Mouse (Mus musculus): ENCODE results near the gene Mus81.
A peak's percentile ranks its signal among the peaks of the same experiment; 100 is the strongest.

DNA sequence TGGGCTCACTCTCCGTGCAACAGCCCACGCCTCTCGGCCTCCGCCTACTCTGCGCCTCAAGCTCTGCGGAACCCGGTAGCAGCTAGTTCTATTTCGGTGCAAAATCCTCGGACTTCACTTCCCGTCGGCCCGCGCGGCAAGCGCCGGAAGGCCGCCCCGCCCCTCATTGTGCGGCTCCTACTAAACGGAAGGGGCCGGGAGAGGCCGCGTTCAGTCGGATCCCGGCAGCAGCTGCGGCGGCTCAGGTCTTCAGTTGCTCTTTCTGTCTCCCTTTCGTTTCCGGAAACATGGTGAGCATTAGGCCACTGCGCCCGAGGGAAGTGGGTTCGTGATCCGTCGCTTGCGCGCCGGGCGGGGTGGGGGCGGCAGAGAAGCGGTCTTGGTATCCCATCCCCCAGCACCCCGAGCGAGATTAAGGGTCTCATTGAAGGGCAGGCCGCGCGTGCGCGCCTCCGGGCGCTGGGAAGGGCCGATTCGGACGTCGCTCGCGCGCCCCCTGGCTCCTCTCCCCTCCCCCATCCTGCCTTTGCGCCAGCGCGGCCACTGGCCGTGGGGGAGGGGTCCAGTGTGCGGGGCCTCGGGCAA, 2.2 kb upstream of the Mus81 start, which contains the start of gene Cfl1:
- TF ChIP-seq ZC3H11A (IDR thresholded peaks at IDR 0.05; ENCODE audit: borderline replicate concordance, low read depth, low read length) (no peak), ZNF384 (IDR thresholded peaks at IDR 0.05; ENCODE audit: low read depth, low read length) (no peak), CHD2 (IDR thresholded peaks at IDR 0.05; ENCODE audit: low read depth, low read length) (no peak), HCFC1 (IDR thresholded peaks at IDR 0.05; ENCODE audit: borderline replicate concordance, insufficient read depth, low read length) (peak; percentile 90), MAFK (IDR thresholded peaks at IDR 0.05; ENCODE audit: insufficient read depth, low read depth, low read length) (no peak)

Data from ES-E14 (cell line).